Mouse (Mus musculus) ES-Bruce4 (cell line): ENCODE measurements around the gene Rubcn. TPM values are rescaled to one million over a fixed set of nuclear protein-coding genes. Genes with fewer than 3 reads are reported as not detected.

ENCODE experiments used
- H3K27ac ChIP-seq: 2 replicates; pipeline ENCODE4 v1.5.1; 2012; ENCODE audit warnings: low read length, inconsistent platforms; ENCODE audit not compliant: insufficient read depth
- H3K27me3 ChIP-seq: 2 replicates; pipeline ENCODE4 v1.6.1; 2012; ENCODE audit warnings: mild to moderate bottlenecking, low read length, inconsistent platforms; ENCODE audit not compliant: control insufficient read depth, poor library complexity, insufficient read depth, severe bottlenecking
- H3K36me3 ChIP-seq: 2 replicates; pipeline ENCODE4 v1.6.1; 2012; ENCODE audit warnings: inconsistent platforms, mild to moderate bottlenecking, low read length, moderate library complexity; ENCODE audit not compliant: control insufficient read depth, poor library complexity, insufficient read depth, severe bottlenecking
- H3K4me1 ChIP-seq: one replicate; pipeline ENCODE4 v1.8.1; 2011; ENCODE audit warnings: low read length; ENCODE audit not compliant: control insufficient read depth, insufficient read depth
- H3K4me3 ChIP-seq: 2 replicates; pipeline ENCODE4 v1.5.1; 2011; ENCODE audit warnings: low read depth, mild to moderate bottlenecking, low read length
- H3K9ac ChIP-seq: 2 replicates; pipeline ENCODE4 v1.6.1; 2012; ENCODE audit warnings: low read depth, mild to moderate bottlenecking, inconsistent platforms; ENCODE audit not compliant: poor library complexity, severe bottlenecking
- H3K9me3 ChIP-seq: replicated peaks from 2 replicates; pipeline ENCODE4 v1.6.1; 2012; ENCODE audit warnings: mild to moderate bottlenecking, low read length, inconsistent platforms; ENCODE audit not compliant: control insufficient read depth, poor library complexity, insufficient read depth, severe bottlenecking
- CTCF ChIP-seq: IDR thresholded peaks from one replicate; pipeline ENCODE4 v1.8.1; 2011; ENCODE audit warnings: low read depth, low read length
- EP300 ChIP-seq: IDR thresholded peaks from 2 replicates; pipeline ENCODE4 v1.6.1; 2011; ENCODE audit warnings: low read depth, low read length; ENCODE audit not compliant: insufficient read depth
- POLR2A ChIP-seq: IDR thresholded peaks from one replicate; pipeline ENCODE4 v1.8.1; 2011; ENCODE audit warnings: low read length; ENCODE audit not compliant: insufficient read depth
- polyA plus RNA-seq: library from polyadenylated mRNA; stranded (reverse); fragments of >200 nt; gene quantifications from 2 replicates; pipeline ENCODE4 v1.2.4, GENCODE M21; 2011; ENCODE audit warnings: low read depth; ENCODE audit not compliant: missing spikeins, insufficient read depth, insufficient read length

Rubcn gene
- polyA plus RNA-seq, 1 experiment = 19.8 TPM

DNA sequence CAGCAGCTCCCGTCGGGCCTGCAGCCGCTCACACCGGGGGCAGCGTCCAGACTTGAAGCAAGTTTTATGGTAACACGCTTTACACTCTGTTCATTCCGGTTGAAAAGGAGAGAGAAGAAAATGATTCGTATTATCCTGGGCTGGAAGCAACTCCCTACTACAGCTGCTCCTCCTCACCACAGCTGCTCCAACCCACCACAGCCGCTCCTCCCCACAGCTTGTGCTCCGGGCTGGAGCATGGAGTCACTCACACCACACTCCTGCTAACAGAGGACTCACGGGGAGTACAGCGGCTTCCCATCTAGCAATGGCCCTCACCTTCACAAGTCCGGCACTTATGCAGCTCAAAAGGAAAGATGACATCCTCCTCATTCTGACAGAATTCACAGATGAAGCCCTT lies 53.5 kb downstream of the Rubcn start:
- no peak overlapping the region for H3K9ac ChIP-seq
- H3K4me3 ChIP-seq = no peak overlapping the region
- TF ChIP-seq EP300 (no peak), POLR2A (no peak), CTCF (no peak)
- peaks cover 12% of the 10 kb centered on the region for H3K4me1 ChIP-seq
- no peak overlapping the region for H3K27ac ChIP-seq
- no peaks in the 10 kb centered on the region for H3K27me3 ChIP-seq
- H3K36me3 ChIP-seq = no peaks in the 10 kb centered on the region
- no peaks in the 10 kb centered on the region for H3K9me3 ChIP-seq

DNA sequence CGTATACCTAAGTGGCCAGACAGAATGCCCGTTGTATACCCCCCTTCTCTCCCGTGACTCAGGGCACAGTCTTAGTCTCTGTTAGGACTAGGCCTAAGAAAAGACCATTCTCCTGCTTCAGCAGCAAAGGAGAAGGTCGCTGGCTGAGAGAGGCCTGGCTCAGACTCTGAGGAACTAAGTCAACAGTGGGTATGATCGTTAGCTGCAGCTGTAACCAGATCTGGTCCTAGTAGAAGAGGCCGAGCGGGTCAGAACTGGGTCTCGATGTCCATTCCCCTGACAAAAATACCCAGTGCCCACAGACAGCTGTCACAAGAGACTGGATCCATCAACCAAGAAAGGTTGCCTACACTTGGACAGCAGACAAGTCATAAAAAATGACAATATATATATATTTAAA lies 54.1 kb downstream of the Rubcn start:
- Histone ChIP-seq H3K9me3 (no peaks in the 10 kb centered on the region), H3K36me3 (no peaks in the 10 kb centered on the region), H3K4me3 (no peak overlapping the region), H3K9ac (no peak overlapping the region), H3K4me1 (peaks cover 12% of the 10 kb centered on the region), H3K27ac (peak overlapping the region; percentile 18; the same call in 1 of the 2 replicates), H3K27me3 (no peaks in the 10 kb centered on the region)
- TF ChIP-seq POLR2A (no peak), EP300 (no peak), CTCF (no peak)

DNA sequence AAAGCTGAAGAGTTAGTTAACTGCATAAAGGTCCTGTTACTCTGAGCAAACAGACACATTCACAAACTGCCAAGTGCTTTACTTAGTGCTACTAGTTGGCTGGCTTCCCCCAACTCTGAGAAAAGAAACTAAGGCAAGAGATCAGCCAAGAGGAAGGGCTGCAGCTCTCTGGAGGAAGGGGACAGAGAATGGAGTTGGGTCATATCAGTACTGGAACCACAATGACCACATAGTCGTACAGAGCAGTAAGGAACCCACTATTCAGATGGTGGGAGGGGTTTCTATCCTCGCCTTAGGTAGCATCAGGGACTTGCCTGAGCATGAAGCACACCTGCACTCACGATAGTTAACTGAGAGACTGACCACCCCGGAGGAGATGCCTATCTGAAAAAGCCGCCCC lies 54.7 kb downstream of the Rubcn start:
- no peak for TF ChIP-seq POLR2A
- no peaks in the 10 kb centered on the region for H3K27me3 ChIP-seq
- H3K9me3 ChIP-seq = no peaks in the 10 kb centered on the region
- peak overlapping the region; percentile 18; the same call in 1 of the 2 replicates for H3K27ac ChIP-seq
- H3K4me3 ChIP-seq = no peak overlapping the region
- H3K36me3 ChIP-seq = no peaks in the 10 kb centered on the region
- no peak overlapping the region for H3K9ac ChIP-seq
- H3K4me1 ChIP-seq = peaks cover 12% of the 10 kb centered on the region

DNA sequence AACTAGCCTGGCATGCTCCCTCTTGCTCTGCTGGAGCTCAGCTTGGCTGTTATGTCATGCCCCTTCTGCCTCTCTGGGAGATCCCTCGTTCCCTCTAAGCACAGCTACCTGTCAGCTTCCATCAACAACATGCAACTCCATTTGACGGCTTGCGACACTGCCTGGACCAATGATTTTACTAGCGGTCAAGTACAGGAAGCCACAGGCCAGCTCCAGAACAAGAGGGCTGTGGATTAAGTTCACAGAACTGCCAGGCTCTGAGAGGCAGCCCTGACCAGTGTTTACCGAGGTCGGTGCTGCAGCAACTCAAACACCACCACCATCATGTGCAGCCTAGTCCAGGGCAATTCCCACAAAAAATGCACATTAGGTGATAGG lies 55.1 kb downstream of the Rubcn start:
- no peak overlapping the region for H3K4me3 ChIP-seq
- H3K9me3 ChIP-seq = no peaks in the 10 kb centered on the region
- H3K36me3 ChIP-seq = no peaks in the 10 kb centered on the region
- H3K27ac ChIP-seq = no peak overlapping the region
- no peak overlapping the region for H3K9ac ChIP-seq
- peaks cover 12% of the 10 kb centered on the region for H3K4me1 ChIP-seq
- H3K27me3 ChIP-seq = no peaks in the 10 kb centered on the region
- TF ChIP-seq POLR2A (no peak), CTCF (no peak), EP300 (no peak)

DNA sequence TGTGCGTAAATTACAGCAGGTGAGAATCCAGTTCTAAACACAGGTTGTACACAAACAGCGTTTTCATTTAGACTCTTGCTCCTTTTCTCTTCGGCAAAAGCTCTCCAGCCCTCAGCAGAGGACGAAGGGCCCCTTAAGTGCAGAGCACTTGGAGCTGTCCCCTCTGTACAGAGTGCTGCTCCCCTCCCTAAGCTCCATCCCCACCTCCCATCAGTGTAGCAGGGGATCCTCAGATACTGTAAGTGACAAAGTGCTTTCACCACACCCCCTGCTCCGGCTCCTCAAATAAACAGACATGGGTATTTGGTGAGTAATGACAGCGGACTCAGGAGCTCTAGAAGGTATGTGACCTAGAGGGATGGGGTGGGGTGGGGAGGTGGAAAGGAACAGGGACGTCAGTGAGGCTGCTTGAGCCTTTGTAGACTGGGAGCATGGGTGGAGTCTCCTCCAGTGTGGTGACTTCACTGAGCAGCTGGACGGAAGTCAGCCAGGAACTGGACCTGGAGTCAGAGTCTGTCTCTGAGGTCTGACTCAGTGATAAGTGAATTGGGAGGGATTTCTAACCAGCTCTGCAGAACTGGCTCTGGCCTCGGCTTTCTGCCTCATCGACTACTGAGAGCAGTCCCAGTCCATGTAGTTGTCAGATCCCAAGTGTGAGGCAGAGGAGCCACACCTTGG lies 55.7 kb downstream of the Rubcn start:
- no peaks in the 10 kb centered on the region for H3K36me3 ChIP-seq
- H3K27me3 ChIP-seq = no peaks in the 10 kb centered on the region
- TF ChIP-seq POLR2A (no peak), CTCF (no peak), EP300 (no peak)
- H3K9me3 ChIP-seq = no peaks in the 10 kb centered on the region
- H3K4me3 ChIP-seq = no peak overlapping the region
- no peak overlapping the region for H3K27ac ChIP-seq
- H3K9ac ChIP-seq = no peak overlapping the region
- H3K4me1 ChIP-seq = peaks cover 12% of the 10 kb centered on the region

DNA sequence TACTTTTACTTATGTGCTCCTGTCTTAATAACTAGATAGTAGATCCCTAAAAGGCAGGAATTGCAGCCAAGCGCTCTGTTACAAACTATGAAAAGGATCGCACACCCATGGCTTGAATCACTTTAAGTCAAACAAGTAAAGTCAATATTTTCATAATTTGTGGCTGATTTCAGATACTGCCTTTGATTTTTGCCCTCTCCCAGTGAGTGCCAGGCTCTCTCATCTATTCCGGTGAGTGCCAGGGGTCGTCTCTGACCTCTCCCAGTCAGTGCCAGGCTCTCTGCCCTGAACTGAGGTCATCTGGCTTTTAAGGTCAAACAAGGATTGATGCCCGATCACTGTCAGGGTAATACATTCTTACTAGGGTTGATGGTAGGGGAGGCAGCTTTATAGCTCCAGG lies 59.1 kb downstream of the Rubcn start:
- Histone ChIP-seq H3K4me3 (no peak overlapping the region), H3K4me1 (peaks cover 11% of the 10 kb centered on the region), H3K36me3 (no peaks in the 10 kb centered on the region), H3K9me3 (no peaks in the 10 kb centered on the region), H3K27me3 (no peaks in the 10 kb centered on the region), H3K27ac (no peak overlapping the region), H3K9ac (no peak overlapping the region)
- TF ChIP-seq CTCF (no peak), EP300 (no peak), POLR2A (no peak)
